ENCODE assay signal across 8 mouse cellular contexts in the genomic region with DNA sequence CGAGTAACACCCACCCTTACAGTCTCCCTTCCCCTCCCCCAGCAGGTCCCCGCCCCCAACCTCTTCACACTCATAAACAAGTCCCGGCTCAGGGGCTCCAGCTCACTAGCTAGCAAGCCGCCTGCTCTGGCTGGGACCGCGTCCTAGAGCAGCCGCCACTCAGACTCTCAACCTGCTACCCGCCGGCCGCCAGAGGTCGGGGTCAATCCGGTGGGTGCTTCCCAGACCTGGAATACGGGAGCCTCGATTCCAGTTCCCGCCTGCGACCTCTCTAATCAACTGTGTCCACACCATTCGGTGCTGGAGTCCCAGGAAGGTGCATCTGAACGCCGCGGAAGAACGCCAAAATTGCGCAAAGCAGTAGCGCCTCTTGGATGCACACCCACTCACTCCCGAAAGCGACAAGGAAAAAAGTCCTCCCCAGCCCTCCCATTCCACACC. TPM values are rescaled to one million over a fixed set of nuclear protein-coding genes. Genes with fewer than 3 reads are reported as not detected.
DNase-seq lines count a peak whose midpoint lies in the region; ATAC-seq and TF ChIP-seq lines count a peak whose summit lies in the region.

No protein-coding gene starts in this region.

- peak overlapping the region; percentile 71 for H3K9ac ChIP-seq in embryonic facial prominence, embryonic 12.5 days
- H3K9ac ChIP-seq in heart, embryonic 13.5 days = peak overlapping the region; percentile 79
- H3K9ac ChIP-seq in kidney, embryonic 15.5 days = peak overlapping the region; percentile 58
- no peak overlapping the region for H3K9ac ChIP-seq in liver, embryonic 15.5 days

- peaks cover 54% of the 10 kb centered on the region for H3K4me1 ChIP-seq in embryonic facial prominence, embryonic 12.5 days
- peaks cover 80% of the 10 kb centered on the region for H3K4me1 ChIP-seq in heart, embryonic 13.5 days
- H3K4me1 ChIP-seq in kidney, embryonic 15.5 days = peaks cover 83% of the 10 kb centered on the region
- H3K4me1 ChIP-seq in liver, embryonic 15.5 days (replicated peaks) = no peaks in the 10 kb centered on the region

- 0 out of 2 replicates have a peak, but pooled peaks cover 3% of the 10 kb centered on the region for H3K27me3 ChIP-seq in embryonic facial prominence, embryonic 12.5 days
- peaks cover 29% of the 10 kb centered on the region for H3K27me3 ChIP-seq in heart, embryonic 13.5 days (replicated peaks)
- H3K27me3 ChIP-seq in kidney, embryonic 15.5 days = 0 out of 2 replicates have a peak, but pooled peaks cover 11% of the 10 kb centered on the region
- H3K27me3 ChIP-seq in liver, embryonic 15.5 days = peaks cover 71% of the 10 kb centered on the region

- peak in 1 of 2 experiments; percentile 49 for DNase-seq in layer of hippocampus, adult 2 months (ENCODE audit: low spot score in 2 of 2)
- DNase-seq in layer of hippocampus, postnatal 14 days (ENCODE audit: low spot score in 2 of 2) = no peak
- peak; percentile 48 for DNase-seq in right cerebral cortex, adult 18-20 months
- no peak for DNase-seq in spleen, postnatal 14 days (ENCODE audit: low spot score in 2 of 2)

- H3K4me3 ChIP-seq in layer of hippocampus, adult 2 months = peak overlapping the region; percentile 61
- H3K4me3 ChIP-seq in embryonic facial prominence, embryonic 12.5 days = peak overlapping the region; percentile 56
- peak overlapping the region; percentile 59 for H3K4me3 ChIP-seq in heart, embryonic 13.5 days
- H3K4me3 ChIP-seq in kidney, embryonic 15.5 days (replicated peaks) = peak overlapping the region; percentile 60
- no peak overlapping the region for H3K4me3 ChIP-seq in liver, embryonic 15.5 days (replicated peaks)

- ATAC-seq in embryonic facial prominence, embryonic 12.5 days (ENCODE audit: insufficient number of reproducible peaks, insufficient read depth, low FRiP score, low TSS enrichment) = no peak
- 0 out of 2 replicates have a peak, but pooled peaks have one; percentile 20 for ATAC-seq in heart, embryonic 13.5 days (ENCODE audit: extremely low read depth, insufficient number of reproducible peaks, low FRiP score, low TSS enrichment)
- peak; percentile 66 for ATAC-seq in kidney, embryonic 15.5 days (replicated peaks; ENCODE audit: low FRiP score)
- ATAC-seq in liver, embryonic 15.5 days (ENCODE audit: insufficient read depth) = no peak

- TF ChIP-seq CTCF in layer of hippocampus, adult 2 months (conservative IDR thresholded peaks at IDR 0.05) = peak; percentile 20; the same call in 1 of the 2 replicates

- peak overlapping the region; percentile 82 for H3K4me2 ChIP-seq in embryonic facial prominence, embryonic 12.5 days (replicated peaks)
- peak overlapping the region; percentile 79 for H3K4me2 ChIP-seq in heart, embryonic 13.5 days
- H3K4me2 ChIP-seq in kidney, embryonic 15.5 days = peak overlapping the region; percentile 92
- peak overlapping the region; percentile 30 for H3K4me2 ChIP-seq in liver, embryonic 15.5 days

- peak overlapping the region; percentile 91 for H3K27ac ChIP-seq in layer of hippocampus, adult 2 months
- H3K27ac ChIP-seq in embryonic facial prominence, embryonic 12.5 days = peak overlapping the region; percentile 67
- peak overlapping the region; percentile 79 for H3K27ac ChIP-seq in heart, embryonic 13.5 days (replicated peaks)
- H3K27ac ChIP-seq in kidney, embryonic 15.5 days = peak overlapping the region; percentile 83
- no peak overlapping the region for H3K27ac ChIP-seq in liver, embryonic 15.5 days (replicated peaks)

- under 1% methylated on average over 25 of the region's 25 CpGs for WGBS in embryonic facial prominence, embryonic 12.5 days
- WGBS in heart, embryonic 13.5 days = 0% methylated on average over 25 of the region's 25 CpGs
- under 1% methylated on average over 25 of the region's 25 CpGs for WGBS in kidney, embryonic 15.5 days
- WGBS in liver, embryonic 15.5 days (ENCODE audit: insufficient replicate concordance) = 2% methylated on average over 25 of the region's 25 CpGs

- H3K36me3 ChIP-seq in embryonic facial prominence, embryonic 12.5 days = peaks cover 6% of the 10 kb centered on the region; the same call in 1 of the 2 replicates
- no peaks in the 10 kb centered on the region for H3K36me3 ChIP-seq in heart, embryonic 13.5 days
- H3K36me3 ChIP-seq in kidney, embryonic 15.5 days = no peaks in the 10 kb centered on the region
- H3K36me3 ChIP-seq in liver, embryonic 15.5 days (replicated peaks) = no peaks in the 10 kb centered on the region

- no peaks in the 10 kb centered on the region for H3K9me3 ChIP-seq in embryonic facial prominence, embryonic 12.5 days
- H3K9me3 ChIP-seq in heart, embryonic 13.5 days = peaks cover 5% of the 10 kb centered on the region
- H3K9me3 ChIP-seq in kidney, embryonic 15.5 days (replicated peaks) = no peaks in the 10 kb centered on the region
- H3K9me3 ChIP-seq in liver, embryonic 15.5 days (replicated peaks) = no peaks in the 10 kb centered on the region

RNA-seq across cellular contexts. Expression of a gene that starts 3.5 kb away (rescaled TPM):
- total RNA-seq in layer of hippocampus, adult 2 months (2021) = 10 to 100 TPM; 12.5 to 14.0 TPM
- total RNA-seq in layer of hippocampus, postnatal 14 days (2021) = 10 to 100 TPM in 1 of 2 experiments, 1 to 10 TPM in 1; 8.7 to 11.3 TPM
- polyA plus RNA-seq in embryonic facial prominence, embryonic 12.5 days (2016; fragmentation: Nextera tagmentation; extraction: Ambion mirVana) = 30.2 and 32.3 TPM in 2 replicates
- 7.4 and 8.9 TPM in 2 replicates for polyA plus RNA-seq in heart, embryonic 13.5 days (2015; fragmentation: Nextera tagmentation; extraction: Ambion mirVana)
- 16.2 and 16.6 TPM in 2 replicates for polyA plus RNA-seq in kidney, embryonic 15.5 days (2015; fragmentation: Nextera tagmentation; extraction: Ambion mirVana)
- 0.30 and 0.45 TPM in 2 replicates for polyA plus RNA-seq in liver, embryonic 15.5 days (2015; fragmentation: Nextera tagmentation; extraction: Ambion mirVana)

Comparison
In these comparisons a context has a peak if more than half of its experiments do, and no peak if none do; other contexts are left out.
1. ATAC-seq: peak in heart, embryonic 13.5 days (single experiment) and kidney, embryonic 15.5 days (single experiment); none in embryonic facial prominence, embryonic 12.5 days (single experiment) and liver, embryonic 15.5 days (single experiment).
2. H3K4me2 ChIP-seq: peak in every context shown above with its lines; median percentile 92 in kidney, embryonic 15.5 days; 82 in embryonic facial prominence, embryonic 12.5 days; 79 in heart, embryonic 13.5 days; 30 in liver, embryonic 15.5 days.